Mouse (Mus musculus) megakaryocyte progenitor cell, adult 5-6 weeks (primary cell): ENCODE measurements around the gene Rab43. TPM values are rescaled to one million over a fixed set of nuclear protein-coding genes. Genes with fewer than 3 reads are reported as not detected.
A peak's percentile ranks its signal among the peaks of the same experiment; 100 is the strongest.

Source experiments
- ATAC-seq: replicated peaks from 2 replicates; pipeline ENCODE4 v1.8.0; 2016; ENCODE audit warnings: mild to moderate bottlenecking, moderate TSS enrichment, inconsistent platforms; ENCODE audit not compliant: poor library complexity
- total RNA-seq, 2 experiments: library from RNA; stranded (forward) in 1 of 2; stranded (reverse) in 1 of 2; fragments of 157-497, 149-512 nt in 1 of 2; fragments of 200-1000 nt in 1 of 2; gene quantifications; 2 replicates each; pipeline versions ENCODE4 v1.2.3 to v1.2.4; 2015 to 2017

Rab43 gene
- 12.7 and 17.9 TPM in 2 replicates for total RNA-seq (2015)
- 3.5 and 5.1 TPM in 2 replicates for total RNA-seq (2017)

DNA sequence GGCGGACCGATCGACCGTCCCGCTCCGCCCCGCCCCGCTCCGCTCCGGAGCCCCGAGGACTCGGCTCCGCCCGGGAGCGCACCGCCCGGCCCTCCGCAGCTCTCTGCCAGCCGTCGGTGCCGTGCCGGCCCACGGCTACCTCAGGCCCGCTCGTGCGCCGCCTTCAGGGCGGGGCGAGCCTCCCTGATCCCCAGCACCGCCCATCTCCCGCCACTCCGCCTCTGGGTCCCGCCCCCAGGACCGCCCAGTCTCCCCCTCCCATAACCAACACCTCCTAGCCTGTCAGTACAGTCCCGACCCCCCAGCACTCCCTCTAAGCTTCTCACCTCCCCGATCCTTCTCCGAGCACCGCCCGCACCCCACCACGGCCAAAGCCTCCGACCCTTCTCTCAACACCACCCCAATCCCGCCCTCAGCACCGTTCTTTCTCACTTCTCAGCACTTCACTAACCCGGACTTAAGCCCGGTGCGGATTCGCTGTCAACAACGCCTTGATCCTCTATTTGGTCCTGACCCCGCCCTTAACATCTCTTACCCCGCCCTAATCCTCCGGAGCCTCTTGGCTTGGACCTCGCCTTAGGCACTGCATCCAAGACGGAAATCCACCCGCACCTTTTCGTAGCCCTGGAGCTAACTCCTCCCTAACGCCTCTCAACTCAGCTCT lies at the start of gene Rab43:
TSS of gene Rab43 (minus strand) at position 490 of the 664 bp plus-strand sequence.
- ATAC-seq, result peak; percentile 72

DNA sequence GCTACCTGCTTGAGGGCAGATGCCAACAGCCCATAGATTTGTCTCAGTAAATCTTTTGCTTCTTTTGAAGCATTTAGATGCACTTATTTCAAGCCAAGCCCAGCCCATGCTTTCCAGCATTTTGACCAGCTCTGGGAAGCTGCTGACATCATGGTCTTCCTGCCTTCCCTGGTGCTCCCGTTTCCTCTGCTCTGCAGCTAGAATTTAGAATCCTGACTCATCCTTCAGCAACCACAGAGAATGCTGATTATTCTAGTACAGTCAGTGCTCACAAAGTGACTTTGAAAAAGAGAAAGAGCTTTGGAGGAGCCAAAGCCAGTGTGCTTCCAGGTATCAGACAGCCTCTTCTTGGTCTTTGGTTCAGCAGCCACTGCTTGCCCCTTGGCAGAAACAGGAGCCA lies 45.1 kb upstream of the Rab43 start:
- ATAC-seq, result no peak

DNA sequence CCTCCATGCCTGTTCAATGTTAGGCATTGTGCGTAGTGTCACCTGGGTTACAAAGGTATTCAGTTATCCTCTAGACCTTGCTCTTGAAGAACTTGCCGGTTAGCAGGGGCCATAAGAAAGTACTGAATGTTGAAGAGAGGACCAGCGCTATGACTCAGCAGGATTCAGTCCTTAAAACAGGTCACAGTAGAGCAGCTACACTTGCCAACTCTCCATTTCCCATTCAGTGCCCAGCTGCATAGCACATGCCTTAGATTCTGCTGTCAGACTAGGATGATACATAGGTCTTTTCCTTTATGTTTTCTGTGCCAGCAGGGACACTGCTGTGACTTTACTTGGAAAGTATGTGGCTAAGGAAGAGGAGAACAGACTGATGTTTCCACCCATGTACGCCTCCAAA lies 41.5 kb upstream of the Rab43 start:
- no peak for ATAC-seq

DNA sequence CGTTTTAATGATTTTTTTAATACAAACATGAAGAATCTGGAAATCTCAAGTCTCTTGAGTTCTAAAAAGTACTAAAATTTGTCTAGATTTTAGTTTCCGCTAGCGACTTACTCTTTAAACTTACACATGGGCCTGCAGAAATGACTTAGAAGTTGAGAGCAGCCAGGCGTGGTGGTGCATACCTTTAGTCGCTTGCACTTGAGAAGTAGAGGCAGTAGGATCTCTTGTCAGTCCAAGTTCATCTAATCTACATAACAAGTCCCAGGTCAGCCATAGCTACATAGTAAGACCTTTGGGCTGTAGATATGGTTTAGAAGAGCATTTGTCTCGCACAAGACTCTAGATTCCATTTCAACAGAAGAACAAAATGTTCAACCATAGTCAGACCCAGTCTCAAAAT lies 39.9 kb upstream of the Rab43 start:
- ATAC-seq, result no peak

DNA sequence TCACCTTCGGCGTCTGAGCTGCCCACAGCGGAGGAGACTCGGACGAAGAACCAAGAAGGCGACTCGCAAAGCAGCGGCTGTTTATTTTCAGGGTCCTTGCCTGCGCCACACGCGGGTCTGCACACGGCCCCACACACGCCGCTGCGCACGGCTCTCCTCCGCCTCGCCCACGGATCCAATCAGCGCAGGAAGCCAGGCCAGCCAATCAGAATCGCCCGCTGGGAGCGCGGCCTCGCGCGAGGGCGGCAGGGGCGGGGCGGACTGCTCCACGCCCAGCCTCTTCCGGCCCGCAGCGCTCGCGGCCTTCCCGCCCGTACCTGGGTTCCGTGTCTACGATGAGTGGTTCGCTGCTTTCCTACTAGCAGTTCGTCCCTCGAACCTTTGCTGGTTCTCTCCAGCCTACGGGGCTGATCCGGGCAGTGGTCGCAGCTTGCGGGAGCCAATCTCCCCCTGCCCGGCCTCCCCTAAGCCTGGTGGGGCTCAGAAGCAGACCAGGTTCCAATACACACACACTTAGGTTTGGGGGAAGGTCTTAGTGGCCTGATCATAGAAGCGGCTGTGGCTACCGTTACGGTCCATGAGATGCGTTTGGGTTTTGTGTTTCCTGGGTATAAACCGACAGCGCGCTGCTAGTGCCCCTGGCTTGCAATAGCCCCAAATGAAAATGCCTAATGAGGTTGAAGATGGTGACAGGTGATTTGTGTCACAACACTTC lies 39.1 kb upstream of the Rab43 start, which contains the start of gene Cnbp:
TSS of gene Cnbp (minus strand) at position 207 of the 715 bp plus-strand sequence.
- ATAC-seq, result peak; percentile 95

DNA sequence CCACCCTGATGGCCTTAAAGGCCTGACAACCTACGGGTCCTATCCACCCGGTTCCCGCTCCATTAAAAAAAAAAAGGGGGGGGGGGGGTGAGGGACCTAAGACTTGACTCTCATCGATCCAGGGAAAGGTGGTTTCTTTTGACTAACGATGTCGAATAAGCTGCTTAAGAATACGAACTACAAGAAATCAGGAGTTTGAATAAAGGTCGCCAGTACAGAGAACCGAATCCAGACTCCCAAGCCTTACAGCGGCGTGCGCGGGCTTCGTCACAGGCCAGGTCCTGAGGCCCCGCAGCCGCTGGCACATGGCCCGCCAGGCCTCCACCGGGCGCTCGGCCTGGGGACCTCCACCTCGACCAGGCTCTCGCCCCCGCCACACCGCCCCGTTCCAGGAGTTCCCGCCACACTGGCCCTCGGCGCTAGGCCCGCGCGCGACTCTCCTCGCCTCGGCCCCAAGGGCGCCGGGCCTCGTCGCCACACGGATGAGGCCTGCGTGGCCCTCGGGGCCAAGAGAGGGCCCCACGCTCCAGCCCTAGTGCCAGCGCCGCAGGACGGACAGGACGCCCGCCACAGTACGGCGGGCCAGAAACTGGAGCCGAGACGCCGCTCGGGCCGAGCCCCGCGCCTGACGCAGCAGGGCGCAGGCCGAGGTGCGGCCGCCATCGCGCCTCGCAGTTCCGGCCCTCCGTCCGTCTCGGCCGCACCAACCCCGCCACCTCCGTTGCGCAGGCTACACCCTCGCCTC lies 38.4 kb upstream of the Rab43 start:
- no peak for ATAC-seq

DNA sequence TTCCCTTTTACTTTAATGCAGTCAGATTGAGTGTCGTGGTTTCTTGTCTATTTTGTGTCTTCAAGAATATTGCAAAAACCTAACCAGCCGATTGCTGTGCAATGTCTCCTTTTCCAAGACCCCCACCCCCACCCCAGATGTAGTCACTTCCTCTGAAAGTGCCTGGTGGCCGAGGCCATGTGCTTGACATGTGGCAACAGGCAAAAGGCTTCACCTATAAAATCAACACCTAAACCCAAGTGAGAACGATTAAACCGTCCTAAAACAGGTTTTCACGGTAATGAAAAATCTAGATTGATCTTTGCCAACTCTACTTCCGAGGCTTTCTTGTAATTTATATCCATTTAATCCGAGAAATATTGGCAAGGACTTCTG lies 37.8 kb upstream of the Rab43 start:
- ATAC-seq, result peak; percentile 51

DNA sequence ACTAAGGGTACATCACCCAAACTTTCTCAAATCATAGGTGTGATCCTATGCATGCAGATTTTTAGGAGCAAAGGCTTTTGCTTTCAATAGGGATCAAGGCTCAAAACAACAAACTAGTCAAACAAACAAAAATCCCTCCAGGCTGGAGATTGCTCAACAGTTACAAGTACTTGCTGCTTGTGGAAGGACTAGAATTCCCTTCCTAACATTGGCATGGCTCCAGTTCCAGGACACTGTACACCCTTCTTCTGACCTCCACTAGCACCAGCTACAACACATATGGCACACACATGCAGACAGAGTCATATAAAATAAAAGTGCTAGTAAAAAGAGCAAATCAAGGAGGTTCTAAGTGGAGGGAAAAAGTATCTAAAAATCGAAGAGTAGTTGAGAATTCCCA lies 34.8 kb upstream of the Rab43 start:
- no peak for ATAC-seq

DNA sequence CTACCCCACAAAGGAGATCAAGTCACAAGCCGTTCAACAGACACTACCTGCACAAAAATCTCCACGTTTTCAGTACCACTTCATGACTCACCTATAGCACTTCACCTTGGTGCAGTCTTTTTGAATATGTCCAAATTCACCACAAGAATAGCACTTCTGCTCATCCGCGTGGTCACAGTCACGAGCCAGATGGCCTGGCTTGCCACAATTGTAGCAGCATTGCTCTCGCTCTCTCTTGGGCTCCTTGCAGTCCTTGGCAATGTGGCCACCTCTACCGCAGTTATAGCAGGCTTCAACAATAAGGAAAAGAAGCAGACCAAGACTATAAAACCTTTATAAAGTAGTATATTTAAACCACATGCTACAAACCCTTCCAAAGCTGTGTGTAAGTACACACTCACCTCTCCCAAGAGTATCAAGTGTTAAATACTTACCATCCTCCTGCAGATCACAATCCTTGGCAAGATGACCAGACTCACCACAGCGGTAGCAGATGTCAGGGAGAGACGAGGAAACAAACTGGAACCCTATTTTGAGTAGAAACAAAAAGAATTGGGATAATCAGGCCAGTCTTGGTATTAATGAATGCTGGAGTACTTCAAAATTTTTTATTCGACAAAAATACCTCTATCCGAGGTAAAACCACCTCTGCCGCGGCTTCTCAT lies 33.2 kb upstream of the Rab43 start:
- ATAC-seq, result no peak

DNA sequence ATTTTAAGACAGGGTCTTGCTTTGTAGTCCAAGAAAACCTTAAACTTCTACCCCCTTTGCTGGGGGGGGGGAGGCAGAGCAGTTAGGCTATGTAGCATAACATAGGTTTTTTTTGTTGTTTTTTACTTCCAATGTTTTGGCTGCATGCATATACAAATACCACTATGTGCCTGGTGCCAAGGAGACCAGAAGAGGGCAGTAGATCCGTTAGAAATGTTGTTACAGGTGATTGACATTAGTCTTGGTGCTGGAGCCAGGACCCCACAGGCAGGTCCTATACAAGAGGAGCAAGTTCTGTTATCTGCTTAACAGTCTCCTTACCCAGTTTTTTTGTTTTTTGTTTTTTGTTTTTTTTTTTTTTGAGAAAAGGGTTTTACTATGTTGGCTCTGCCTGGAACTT lies 30.3 kb upstream of the Rab43 start:
- peak; percentile 15; the same call in 1 of the 2 replicates for ATAC-seq

DNA sequence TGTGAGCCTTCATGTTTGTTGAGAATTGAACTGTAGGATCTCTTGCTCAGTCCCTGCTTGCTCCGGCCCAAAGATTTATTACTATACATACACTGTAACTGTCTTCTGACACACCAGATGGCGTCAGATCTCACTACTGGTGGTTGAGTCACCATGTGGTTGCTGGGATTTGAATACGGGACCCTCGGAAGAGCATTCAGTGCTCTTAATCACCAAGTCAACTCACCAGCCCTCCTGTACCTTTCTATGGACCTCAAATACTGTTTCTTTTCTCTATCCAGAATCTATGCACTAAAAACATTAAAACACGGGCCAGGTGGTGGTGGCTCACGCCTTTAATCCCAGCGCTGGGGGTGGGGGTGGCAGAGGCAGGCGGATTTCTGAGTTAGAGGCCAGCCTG lies 29.7 kb upstream of the Rab43 start:
- ATAC-seq, result no peak

DNA sequence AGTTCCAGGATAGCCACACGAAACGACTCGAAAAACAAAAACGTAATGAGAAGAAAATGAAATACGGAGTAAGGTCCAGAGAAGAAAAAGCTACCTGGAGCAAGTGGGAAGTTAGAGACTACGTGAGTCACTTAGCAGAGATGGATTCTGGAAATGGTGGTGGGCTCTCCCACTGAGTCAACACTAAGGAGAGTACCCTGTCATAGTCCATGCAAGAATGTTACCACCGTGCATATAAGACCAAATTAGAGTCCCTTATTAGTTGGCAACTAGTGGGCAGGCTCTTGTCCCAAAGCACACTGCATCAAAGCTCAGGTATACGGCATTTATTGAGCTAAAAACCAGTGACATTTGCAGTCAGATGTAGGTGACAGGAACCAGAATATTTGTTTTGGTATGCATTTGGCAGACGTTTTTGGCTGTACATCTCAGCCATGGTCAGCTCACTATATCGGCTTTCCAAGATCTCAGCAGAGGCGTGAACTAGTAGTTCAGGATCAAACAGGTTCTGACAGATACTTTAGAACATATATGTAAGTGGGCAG lies 27.9 kb upstream of the Rab43 start:
- ATAC-seq, result no peak

DNA sequence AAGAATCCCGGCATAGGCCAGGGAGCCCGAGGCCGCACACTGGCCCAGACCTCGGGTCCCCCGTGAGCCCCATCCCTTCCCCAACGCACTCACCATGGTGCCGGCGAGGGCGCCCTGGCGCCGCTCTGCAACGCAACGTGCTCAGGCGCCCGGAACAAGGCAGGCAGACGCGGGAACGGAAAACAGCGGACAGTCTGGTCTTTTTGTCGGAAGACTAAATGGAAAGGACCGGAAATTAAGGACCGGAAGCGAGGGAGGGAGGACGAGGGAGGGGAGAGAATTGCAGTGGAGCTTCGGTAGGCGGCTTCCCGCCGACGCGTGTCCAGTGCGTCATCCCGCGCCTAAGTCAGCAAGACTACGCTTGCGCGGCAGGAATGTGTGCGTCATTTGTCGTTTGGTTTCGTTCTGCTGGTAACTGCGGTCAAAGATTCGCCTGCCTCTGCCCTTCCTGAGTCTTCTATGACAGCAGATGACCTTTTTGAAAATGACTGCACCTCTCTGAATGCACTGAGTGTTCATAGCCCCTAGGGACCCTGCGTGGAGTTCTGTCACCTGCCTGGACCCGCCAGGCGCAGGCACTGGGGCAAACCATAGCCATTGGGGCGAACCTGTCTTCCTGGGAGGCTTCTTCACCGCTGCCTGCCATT lies 26.7 kb upstream of the Rab43 start, which contains the start of gene Isy1:
TSS of gene Isy1 (minus strand) at position 248 of the 647 bp plus-strand sequence.
- peak; percentile 91 for ATAC-seq

DNA sequence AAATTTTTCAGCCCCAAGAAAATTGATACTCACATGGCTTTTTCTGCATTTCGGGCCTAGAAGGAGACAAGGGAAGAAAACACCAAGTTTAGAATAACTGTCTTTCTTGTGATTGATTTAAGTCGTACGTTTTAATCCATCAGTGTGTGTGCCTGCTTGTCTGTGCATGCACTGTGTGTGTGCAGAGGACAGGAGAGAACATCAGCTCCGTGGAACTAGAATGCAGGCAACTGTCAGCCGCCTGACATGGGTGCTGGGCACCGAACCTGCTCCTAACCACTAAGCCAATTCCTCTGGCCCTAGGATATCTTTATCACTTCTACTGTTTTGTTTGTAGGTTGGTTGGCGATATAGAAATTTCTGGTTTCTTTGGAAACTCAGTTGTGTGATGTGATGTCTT lies 23.7 kb upstream of the Rab43 start, which contains the start of gene Gm45140:
TSS of gene Gm45140 (minus strand) at position 101 of the 400 bp plus-strand sequence.
- no peak for ATAC-seq

DNA sequence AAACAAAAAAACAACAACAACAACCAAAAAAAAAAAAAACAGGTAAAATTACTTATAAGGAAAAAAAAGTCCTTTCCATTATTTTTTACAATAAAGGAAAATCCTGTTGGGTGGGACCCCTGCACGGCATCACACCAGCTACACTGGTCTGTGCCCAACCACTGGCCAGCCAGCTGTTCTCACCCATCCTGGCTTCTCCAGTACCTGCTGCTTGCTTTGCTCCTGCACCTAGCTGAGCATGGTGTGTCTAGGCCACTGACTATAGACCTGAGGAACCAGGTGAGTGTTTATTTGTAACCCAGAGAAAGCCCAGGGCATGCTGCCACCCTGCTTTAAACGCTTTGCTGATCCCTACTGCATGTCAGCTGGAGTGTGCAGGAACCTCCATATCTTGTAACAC lies 8.4 kb upstream of the Rab43 start:
- no peak for ATAC-seq

DNA sequence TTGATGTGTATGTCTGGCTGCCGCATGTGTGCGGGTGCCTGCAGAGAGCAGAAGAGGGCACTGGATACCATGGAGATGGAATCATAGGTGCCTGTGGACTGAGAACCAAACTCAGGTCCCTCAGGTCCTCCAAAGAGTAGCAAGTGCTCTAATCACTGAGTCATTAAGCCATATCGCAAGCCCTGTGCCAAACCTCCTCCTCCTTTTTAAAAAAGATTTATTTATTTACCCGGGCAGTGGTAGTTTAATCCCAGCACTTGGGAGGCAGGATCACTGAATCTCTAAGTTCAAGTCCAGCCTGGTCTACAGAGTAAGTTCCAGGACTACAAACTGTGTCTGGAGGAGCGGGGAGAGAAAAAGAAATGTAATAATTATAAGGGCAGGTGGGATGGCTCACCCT lies 2.5 kb upstream of the Rab43 start:
- no peak for ATAC-seq

DNA sequence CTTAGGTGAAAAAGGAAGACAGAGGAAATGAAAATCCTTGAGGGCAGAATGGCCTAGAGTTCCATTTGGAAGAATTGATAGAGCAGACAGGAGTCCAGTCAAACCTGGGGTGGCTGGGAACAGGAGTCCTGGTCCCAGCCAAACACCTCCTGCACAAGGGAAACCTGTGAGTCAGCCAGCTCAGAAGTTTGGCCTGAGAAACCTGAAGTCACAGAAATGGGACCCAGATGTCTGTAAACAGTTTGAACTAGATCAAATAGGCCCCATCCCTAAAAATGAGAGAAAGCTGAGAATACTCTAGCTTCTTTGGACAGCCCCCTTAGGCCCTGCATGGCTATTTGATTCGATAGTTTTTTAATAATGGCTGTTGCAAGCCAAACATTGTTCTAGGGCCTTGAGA lies 692 bp upstream of the Rab43 start:
- no peak for ATAC-seq

DNA sequence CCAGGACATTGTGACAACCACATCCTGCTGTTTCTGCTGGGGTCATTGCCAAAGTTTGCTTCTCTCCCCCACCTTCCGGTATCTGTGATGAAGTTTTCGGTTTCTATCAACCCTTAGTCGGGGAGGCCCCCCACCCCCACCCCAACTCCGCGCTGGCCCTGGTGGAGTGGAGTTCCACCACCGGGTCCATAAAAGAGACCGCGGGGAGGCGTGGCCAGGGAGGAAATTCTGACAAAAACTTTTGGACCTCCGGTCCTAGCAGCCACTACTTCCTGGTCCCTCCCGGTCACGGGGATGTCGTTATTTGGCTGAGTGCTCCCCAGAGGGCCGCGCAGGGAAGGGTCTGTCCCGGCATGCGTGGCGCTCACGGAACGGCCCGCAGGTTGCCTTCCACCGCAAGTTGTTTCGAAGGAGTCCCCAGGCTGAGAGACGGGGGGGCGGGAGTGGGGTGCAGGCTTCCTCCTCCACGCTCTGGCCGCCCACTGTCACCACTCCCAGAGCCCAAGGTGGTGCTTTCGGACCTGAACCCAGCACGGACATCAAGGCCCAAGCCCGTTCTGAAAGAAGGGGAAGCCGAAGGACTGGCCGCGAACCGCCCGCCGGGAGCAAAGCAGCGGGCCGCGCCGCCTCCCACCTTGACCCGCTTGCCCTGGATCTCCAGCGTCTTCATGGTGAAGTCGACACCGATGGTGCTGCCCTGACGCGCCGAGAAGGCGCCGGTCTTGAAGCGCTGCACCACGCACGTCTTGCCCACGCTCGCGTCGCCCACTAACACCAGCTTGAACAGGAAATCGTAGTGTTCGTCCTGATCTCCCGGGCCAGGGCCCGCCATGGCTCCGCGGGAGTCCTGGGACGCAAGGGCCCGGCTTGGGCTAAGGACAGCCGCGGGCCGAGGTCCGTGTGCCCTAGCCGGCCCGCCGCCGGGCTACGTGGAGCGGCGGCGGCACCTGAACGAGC lies 973 bp downstream of the Rab43 start:
- ATAC-seq, result peak; percentile 16

DNA sequence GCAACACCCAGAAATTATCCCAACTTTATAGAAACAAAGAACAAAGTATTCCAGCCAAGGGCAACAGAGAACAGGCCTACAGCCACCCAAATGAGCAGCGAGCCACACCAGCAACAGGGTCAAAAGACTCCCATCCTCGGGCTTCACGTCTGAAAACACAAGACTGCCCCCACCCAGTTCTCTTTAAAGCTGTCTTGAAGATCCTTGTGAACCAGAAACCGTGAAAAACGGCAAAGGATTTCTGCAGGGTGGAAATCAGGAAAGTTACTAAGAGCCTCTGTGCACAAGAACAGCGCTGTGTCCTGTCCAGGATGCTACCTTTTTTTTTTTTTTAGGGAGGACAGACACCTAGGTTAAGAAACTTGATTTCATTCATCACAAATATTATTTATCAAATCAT lies 1.7 kb downstream of the Rab43 start:
- no peak for ATAC-seq
